Mouse (Mus musculus): ENCODE measurements around the gene Ybx2. TPM values are rescaled to one million over a fixed set of nuclear protein-coding genes. Genes with fewer than 3 reads are reported as not detected.

Gene Ybx2
- not detected for total RNA-seq (2023)

DNA sequence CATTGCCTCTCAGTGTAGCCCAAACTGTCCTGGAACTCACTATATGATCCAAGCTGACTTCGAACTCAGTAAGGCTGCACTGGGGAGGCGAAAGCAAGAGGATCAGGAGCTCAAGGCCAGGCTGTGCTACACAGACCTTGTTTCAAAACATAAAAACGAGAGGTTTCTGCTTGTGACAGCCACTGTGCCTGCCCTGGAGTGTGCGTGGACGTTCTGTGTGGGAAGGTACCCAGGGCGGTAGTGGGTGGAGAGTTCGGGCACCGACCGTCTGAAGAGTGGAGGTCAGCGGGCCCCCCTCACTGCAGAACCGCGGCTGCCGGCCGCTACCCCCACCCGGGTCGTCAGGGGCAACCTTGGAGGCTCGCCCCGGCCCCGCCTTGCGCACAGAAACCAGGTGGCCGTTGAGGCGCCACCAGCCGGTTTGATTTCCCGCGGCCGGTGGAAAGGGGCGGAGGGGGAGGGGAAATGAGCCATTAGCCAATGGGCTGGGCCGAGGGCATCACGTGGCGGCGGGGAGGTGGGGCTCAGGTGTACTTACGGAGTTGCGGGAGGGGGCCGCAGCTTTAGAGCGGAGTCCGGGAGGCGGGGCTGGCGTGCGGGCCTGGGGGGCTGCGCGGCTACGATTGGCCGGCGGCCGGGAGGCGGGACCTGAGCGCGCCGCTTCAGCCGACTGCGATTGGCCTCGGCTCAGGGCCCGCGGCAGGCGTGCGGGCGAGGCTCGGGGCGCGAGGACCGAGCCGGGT lies at the start of gene Ybx2:
Ybx2 (plus strand) TSS at position 660 of the 743 bp plus-strand sequence.

DNA sequence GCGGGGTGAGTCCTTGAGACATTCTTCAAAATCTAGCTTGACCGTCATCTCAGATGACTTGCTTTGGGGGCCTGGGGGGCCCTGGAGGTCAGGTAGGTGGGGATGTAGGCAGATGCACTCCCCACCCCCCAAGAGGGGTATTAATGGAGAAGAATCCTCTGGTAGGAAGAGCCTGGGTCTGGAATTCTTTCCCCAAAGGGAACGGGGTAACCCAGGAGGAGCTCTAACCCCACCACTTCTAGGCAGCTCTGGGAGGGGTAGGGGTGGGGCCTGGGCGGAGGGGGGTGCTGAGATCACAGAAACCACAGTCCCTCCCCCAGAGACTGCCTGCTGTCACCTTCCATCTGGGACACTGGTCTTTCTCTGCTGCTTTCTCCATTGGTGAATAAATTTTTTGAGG lies 40.3 kb upstream of the Ybx2 start, which contains the start of gene Acap1:
Acap1 (minus strand) TSS at position 249 of the 400 bp plus-strand sequence.

DNA sequence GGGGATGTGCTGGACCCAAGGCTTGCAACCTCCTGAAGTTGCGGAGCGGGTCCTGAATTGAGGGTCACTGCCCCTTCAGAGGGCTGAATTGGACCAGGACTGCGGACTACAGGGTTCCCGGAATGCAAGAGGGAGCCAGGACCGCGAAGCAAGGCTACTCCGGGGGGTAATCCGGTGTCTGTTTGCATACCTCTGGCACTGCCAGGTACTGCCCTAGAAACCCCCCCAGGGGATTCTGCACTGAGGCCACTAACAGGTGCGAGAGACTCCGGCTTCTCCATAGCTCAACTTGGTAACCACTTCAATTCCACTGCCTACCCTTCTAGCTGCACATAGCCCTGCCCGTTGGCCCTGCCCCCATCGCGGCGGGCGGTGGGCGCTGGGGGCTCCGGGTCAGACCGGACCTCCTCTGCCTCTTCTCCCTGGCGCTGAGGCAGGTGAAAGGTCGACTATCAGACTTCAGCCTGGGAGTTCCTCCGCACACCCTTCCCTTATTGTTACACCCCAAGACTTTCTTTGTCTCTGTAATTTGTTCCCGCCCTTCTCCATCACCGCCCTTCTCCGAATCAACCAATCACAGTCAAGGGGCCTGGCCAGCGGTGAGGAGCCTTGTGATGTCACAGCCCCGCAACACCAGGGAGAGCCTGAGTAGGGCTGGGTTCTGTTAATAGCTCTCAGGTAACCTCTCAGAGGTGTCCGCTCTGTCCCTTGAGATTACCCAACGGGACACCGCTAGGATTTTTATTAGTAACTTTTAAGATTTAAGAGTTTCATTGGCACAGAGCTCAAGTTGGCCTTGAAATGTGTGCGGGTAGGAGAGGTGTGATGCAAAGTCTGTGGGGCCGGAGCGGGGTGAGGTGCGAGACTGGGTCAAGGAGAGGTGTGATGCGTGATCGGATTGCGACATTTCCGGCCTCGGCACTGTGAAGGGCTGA lies 34.9 kb upstream of the Ybx2 start, which contains the start of the genes 2810408A11Rik and Neurl4:
2810408A11Rik (minus strand) TSS at position 517 of the 935 bp plus-strand sequence.
Neurl4 (plus strand) TSS at position 602 of the 935 bp plus-strand sequence.

DNA sequence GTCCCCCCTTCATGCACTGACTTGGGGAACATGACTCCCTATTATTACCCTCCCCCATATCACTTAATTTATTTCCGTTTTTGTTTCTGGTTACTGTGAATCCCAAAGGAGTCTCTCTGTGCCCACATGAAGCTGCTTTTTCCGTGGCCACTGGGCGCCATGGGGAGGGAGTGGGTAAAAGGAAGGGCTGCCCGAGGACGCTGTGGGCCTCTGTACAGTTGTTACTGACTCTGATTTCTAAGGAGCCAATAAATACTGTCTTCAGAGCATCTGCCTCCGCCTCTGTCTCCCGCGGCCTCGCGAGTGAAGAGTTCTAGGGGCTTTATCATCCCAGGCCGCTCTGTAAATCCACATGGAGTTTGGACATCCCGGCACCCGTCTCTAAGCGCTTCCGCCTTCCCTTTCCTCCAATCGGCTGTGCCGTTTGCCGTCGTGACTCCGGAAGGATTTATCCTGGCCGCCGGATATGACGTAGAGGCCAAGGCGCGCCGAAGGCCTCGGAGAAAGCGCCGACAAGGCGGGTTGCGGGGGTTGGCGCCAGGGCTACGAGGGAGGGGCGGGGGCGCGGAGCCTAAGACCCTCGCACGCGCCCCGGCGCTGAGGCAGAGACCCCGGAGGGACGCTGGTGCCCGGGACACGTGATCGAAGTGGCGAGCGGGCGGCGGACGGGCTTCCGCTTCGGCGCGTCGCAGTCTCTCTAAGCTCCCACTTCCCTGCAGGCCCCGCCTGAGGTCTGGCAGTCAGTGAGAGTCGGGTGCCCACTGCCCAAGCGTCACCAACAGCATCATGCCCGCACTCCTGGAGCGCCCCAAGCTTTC lies 21.8 kb upstream of the Ybx2 start, which contains the start of gene Gps2:
Gps2 (plus strand) TSS at position 335 of the 818 bp plus-strand sequence.

DNA sequence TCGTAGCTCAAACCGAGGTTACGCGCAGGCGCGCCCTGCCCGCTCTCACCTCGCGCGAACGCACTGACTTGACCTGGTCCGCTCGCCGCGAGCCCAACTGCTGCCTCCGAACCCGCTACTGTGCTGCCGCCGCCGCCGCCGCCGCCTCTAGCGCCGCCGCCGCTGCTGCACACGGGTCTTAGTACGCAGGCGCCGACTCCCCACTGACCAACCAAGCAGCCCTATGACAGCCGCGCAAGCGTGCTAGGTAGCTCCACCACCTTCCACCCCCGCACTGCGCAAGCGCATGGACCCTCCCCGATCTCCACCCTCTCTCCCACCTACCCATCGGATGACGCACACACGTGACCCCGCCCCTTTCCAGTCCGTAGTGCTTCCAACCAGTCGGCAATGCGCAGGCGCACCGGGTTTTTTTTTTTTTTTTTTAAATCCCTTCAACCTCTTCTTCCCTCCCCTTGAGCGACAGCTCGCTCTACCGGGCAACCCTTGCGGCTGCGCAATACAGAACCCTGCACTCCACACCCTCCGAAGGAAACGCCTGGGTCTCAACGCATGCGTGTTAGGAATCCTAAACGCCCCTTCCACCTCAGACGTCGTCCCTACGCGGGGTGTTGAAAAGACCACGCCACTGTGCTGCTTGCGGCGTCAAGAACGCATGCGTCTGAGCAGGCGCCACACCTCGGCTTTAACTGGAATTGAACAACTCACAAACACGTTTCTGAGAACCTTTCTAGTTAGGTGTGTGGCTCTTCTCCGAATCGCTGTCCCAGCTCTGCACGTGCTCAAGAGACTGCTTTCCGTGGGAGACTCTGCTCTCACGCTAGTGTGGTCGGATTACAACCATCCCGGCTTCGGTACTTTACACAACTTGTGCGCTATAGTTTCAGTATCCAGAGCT lies 14.2 kb upstream of the Ybx2 start, which contains the start of gene Eif5a:
Eif5a (minus strand) TSS at position 845 of the 898 bp plus-strand sequence.

DNA sequence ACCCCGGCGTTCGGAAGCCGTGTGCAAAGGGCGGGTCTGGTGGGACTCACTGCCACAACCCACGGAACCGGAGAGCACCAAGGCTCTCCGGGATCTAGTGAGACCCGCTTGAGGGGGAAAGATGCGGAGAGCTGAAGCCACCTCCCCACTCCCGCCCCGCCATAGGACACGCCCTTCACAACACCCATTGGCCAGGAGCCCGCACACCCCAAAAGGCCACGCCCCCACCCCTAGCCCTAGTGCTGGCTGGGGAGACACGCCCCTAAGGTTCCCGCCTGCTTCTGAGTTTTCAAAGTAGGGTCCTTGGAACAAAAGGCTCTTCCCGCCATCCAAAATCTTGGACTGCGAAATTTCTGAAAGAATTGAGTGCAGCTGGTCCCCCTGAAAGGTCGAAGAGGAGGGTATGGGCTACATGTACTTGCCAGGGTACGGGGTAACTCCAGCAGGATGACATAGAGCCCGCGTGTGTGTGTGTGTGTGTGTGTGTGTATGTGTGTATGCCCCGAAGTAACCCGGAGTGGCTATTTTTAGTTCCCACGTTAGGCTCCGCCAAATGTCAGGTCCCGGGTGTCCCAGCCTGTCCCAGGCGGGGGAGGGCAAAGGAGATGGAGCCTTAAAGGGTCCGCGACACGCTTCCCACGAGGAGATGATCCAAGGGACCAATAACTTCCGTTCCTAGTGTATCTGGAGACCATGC lies 12.6 kb downstream of the Ybx2 start, which contains the start of gene Slc2a4:
Slc2a4 (minus strand) TSS at position 123 of the 697 bp plus-strand sequence.

DNA sequence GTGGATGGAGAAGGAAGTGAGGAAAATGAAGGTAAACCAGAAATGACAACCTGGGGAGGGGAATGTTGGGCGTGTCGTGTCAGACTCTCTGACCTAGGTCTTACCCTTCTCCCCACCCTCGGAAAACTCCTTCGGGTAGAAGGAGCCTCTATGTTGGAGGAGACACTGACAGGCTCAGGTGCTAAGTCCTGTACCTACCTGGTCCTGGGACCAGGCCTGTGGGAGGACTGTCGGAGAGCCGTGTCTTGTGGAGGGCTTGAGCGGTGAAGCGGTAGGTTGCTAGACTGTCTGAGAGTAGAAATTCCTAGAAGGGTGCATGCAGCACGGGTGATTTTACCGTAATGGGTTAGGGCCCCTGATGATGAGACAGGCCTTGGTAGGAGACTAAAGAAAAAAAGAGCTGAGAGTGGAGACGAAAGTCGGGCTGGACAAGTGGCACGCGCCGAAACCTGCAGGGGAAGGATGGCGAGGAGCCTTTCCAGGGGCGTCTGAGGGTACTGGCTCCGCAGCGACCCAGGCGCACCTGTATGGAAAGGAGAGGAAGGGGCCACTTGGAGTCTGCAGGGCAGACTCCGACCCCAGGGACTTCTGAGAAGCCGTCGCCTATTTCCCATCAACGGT lies 29.2 kb downstream of the Ybx2 start, which contains the start of gene Cldn7:
Cldn7 (plus strand) TSS at position 130 of the 621 bp plus-strand sequence.

DNA sequence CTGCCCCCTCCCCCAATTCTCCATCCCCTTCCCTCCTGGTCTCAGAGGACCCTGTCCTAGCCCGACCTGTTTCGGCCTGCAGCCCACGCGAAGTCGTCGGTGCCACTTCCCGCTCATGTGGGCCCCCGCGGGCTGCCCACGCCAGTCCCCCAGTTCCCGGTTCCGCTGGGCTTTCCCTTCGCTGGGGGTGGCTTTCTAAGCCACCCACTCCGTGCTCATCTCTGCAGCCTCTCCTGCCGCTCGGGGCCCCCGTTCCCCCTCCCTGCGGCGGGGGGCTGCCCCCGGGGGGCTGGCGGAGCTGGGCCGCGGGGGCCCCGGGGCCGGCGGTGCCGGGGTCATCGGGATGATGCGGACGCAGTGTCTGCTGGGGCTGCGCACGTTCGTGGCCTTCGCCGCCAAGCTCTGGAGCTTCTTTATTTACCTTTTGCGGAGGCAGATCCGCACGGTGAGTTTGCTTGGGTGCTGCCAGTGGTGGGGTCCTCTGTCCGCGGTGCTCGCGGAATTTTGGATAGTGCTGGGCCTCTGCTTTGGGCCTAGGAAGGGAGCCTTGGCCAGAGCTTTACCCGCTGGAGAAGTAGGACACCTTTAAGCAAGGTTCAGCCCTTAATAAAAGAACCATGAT lies 45.7 kb downstream of the Ybx2 start, which contains the start of gene Ctdnep1:
Ctdnep1 (plus strand) TSS at position 16 of the 622 bp plus-strand sequence.

DNA sequence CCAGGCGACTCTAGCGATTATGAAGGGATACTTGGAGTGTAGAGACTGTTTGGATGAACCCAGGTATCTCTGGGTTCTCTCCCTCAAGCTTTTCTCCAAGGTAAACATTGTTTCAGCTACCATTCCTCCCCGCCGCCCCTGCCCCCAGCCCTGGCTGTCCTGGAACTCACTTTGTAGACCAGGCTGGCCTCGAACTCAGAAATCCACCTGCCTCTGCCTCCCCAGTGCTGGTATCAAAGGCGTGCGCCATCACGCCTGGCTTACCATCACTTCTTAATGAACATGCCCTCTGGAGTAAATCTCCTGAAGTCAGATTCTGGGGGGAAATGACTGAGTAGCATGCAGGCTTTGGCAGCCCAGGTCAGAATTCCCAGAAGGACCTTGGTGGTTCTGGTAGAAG lies 46.6 kb downstream of the Ybx2 start, which contains the start of gene Elp5:
Elp5 (minus strand) TSS at position 293 of the 400 bp plus-strand sequence.

Other genes with a start within 250 kb of the Ybx2 start
- 0.76 TPM for gene Tnfsf12, start 239.9 kb upstream of the Ybx2 start, total RNA-seq (2023)
- not detected for gene Tnfsfm13, start 239.7 kb upstream of the Ybx2 start, total RNA-seq (2023)
- 169 TPM for gene Polr2a, start 177.2 kb upstream of the Ybx2 start, total RNA-seq (2023)
- not detected for gene Slc35g3, start 173.8 kb upstream of the Ybx2 start, total RNA-seq (2023)
- 52.5 TPM for gene Zbtb4, start 169.9 kb upstream of the Ybx2 start, total RNA-seq (2023)
- gene Chrnb1, start 139.9 kb upstream of the Ybx2 start, total RNA-seq (2023), result 1.9 TPM
- not detected for gene Fgf11, start 133.9 kb upstream of the Ybx2 start, total RNA-seq (2023)
- not detected for gene Tmem102, start 130.2 kb upstream of the Ybx2 start, total RNA-seq (2023)
- gene Gm39566, start 120.5 kb upstream of the Ybx2 start, total RNA-seq (2023), result not detected
- not detected for gene Spem2, start 117.3 kb upstream of the Ybx2 start, total RNA-seq (2023)
- gene Spem1, start 113.6 kb upstream of the Ybx2 start, total RNA-seq (2023), result not detected
- gene Nlgn2, start 98.0 kb upstream of the Ybx2 start, total RNA-seq (2023), result 2.8 TPM
- 14.5 TPM for gene Tmem256, start 97.3 kb upstream of the Ybx2 start, total RNA-seq (2023)
- gene Plscr3, start 89.4 kb upstream of the Ybx2 start, total RNA-seq (2023), result 10.6 TPM
- gene Tnk1, start 77.1 kb upstream of the Ybx2 start, total RNA-seq (2023), result not detected
- not detected for gene Tmem95, start 57.8 kb upstream of the Ybx2 start, total RNA-seq (2023)
- 1.00 TPM for gene Kctd11, start 54.4 kb upstream of the Ybx2 start, total RNA-seq (2023)
- 384 TPM for gene Acap1, start 40.3 kb upstream of the Ybx2 start, total RNA-seq (2023)
- gene 2810408A11Rik, start 34.8 kb upstream of the Ybx2 start, total RNA-seq (2023), result 1.1 TPM
- 46.9 TPM for gene Neurl4, start 34.7 kb upstream of the Ybx2 start, total RNA-seq (2023)
- 146 TPM for gene Gps2, start 21.9 kb upstream of the Ybx2 start, total RNA-seq (2023)
- gene Eif5a, start 13.8 kb upstream of the Ybx2 start, total RNA-seq (2023), result 275 TPM
- gene Slc2a4, start 12.4 kb downstream of the Ybx2 start, total RNA-seq (2023), result 0.62 TPM
- gene Cldn7, start 29.0 kb downstream of the Ybx2 start, total RNA-seq (2023), result not detected
- 69.6 TPM for gene Ctdnep1, start 45.4 kb downstream of the Ybx2 start, total RNA-seq (2023)
- 35.0 TPM for gene Elp5, start 46.7 kb downstream of the Ybx2 start, total RNA-seq (2023)
- gene Gabarap, start 55.3 kb downstream of the Ybx2 start, total RNA-seq (2023), result 187 TPM
- 50.0 TPM for gene Phf23, start 60.0 kb downstream of the Ybx2 start, total RNA-seq (2023)
- gene Dvl2, start 64.8 kb downstream of the Ybx2 start, total RNA-seq (2023), result 26.9 TPM
- gene Acadvl, start 79.6 kb downstream of the Ybx2 start, total RNA-seq (2023), result 57.5 TPM
- 38.6 TPM for gene Dlg4, start 81.1 kb downstream of the Ybx2 start, total RNA-seq (2023)
- not detected for gene Asgr1, start 118.3 kb downstream of the Ybx2 start, total RNA-seq (2023)
- gene Asgr2, start 156.8 kb downstream of the Ybx2 start, total RNA-seq (2023), result not detected
- gene Mgl2, start 194.5 kb downstream of the Ybx2 start, total RNA-seq (2023), result not detected
- 1.5 TPM for gene Clec10a, start 220.4 kb downstream of the Ybx2 start, total RNA-seq (2023)